Mouse (Mus musculus): ENCODE results near the gene Pgm3. TPM values are rescaled to one million over a fixed set of nuclear protein-coding genes. Genes with fewer than 3 reads are reported as not detected.
"Not testable (repeated sequence)": the region's sequence is repeated elsewhere in the genome, so short reads cannot be mapped to it uniquely, and the experiment has no call there.

Gene Pgm3
- 35.7 and 39.4 TPM in 2 replicates for polyA plus RNA-seq (2014; fragmentation: Nextera tagmentation; extraction: Ambion mirVana)

DNA sequence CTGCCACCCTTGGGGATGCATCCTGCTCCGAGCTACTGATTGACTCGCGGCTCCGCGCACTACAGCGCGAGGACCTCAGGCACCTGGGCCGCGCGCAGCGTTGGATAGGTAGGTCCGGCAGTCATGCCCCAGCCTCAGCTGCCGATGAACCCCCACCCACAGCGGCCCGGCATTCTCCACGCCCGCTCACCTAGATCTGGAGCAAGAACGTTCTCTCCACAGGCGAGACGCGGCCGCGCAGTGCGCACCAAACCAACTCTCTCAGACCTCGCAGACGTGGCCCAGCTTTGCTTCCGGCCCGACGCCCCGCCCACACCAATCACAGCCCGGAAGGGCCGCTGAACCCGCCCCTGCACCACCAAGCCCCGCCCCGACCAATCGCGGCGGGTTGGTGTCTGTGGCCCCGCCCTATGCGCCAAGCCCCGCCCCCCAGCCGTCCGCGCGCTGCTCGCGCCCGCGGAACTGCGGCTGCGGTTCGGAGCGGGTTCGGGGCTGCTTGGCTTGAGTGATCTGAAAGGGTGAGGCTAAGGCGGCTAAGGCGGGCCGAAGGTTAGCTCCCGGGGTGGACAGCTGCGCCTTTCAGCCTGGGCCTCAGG is at the start of gene Pgm3, which contains the start of gene Rwdd2a:
TSS of gene Pgm3 (minus strand) at position 303 of the 596 bp plus-strand sequence.
TSS of gene Rwdd2a (plus strand) at position 452 of the 596 bp plus-strand sequence.
- Histone ChIP-seq H3K36me3 (ENCODE audit: control insufficient read depth, insufficient read depth, low read length) (no peaks in the 10 kb centered on the region), H3K4me3 (ENCODE audit: low read depth, low read length) (peak within 1 kb of the TSS; percentile 66), H3K4me2 (ENCODE audit: low read depth) (peak within 1 kb of the TSS; percentile 96), H3K9ac (ENCODE audit: low read length) (peak within 1 kb of the TSS; percentile 65), H3K27me3 (ENCODE audit: control insufficient read depth, insufficient read depth, low read length) (no peaks in the 10 kb centered on the region), H3K9me3 (ENCODE audit: control insufficient read depth, low read length) (no peaks in the 10 kb centered on the region), H3K4me1 (ENCODE audit: control insufficient read depth, insufficient read depth, low read length) (peaks cover 2% of the 10 kb centered on the region; the same call in 1 of the 2 replicates), H3K27ac (ENCODE audit: low read depth, low read length) (no peak within 1 kb of the TSS)
- ATAC-seq (ENCODE audit: insufficient read depth, low FRiP score, low TSS enrichment) (peak; percentile 99), DNase-seq (ENCODE audit: low spot score) (peak; percentile 96)
- under 1% methylated on average over 54 of the region's 59 CpGs for WGBS

DNA sequence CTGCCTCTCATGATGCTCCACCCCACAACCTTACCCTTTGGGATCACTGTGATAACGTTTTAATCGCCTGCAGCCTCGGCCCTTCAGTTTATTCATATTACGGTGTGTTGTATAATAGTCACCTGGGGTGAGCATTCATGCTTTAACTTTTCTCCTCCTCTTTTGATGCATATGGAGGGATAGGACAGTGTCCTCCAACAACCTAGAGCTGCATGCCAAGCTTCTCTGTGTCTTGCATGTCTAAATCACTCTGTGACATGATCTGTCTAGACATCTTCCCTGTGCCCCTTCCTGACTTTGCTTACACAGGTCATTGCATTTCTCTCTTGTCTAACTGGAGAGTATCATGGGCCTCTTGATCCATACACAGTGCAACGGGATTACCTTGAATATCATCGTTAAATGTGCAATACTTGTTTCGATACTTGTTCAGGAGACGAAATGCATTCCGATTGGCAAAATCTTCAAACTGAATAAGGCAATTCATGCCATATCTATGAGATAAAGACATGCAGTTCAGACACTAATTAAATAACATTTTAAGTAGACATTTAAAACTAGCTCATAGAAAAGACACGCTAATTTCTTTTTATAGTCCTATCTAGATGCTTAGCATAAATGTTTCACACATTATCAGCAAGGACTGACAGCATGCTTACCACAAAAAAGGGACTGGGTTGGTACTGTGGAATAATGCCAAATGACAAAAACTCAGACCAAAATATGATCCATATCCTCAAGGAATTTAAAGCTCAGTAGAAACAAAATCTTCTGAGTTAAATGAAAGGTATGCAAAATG is 47.9 kb upstream of the Pgm3 start:
- no peak for ATAC-seq (ENCODE audit: insufficient read depth, low FRiP score, low TSS enrichment)
- no peaks in the 10 kb centered on the region for H3K27me3 ChIP-seq (ENCODE audit: control insufficient read depth, insufficient read depth, low read length)
- H3K4me1 ChIP-seq (ENCODE audit: control insufficient read depth, insufficient read depth, low read length) = no peaks in the 10 kb centered on the region
- H3K4me2 ChIP-seq (ENCODE audit: low read depth) = no peak overlapping the region
- no peaks in the 10 kb centered on the region for H3K36me3 ChIP-seq (ENCODE audit: control insufficient read depth, insufficient read depth, low read length)
- DNase-seq (ENCODE audit: low spot score) = no peak
- no peaks in the 10 kb centered on the region for H3K9me3 ChIP-seq (ENCODE audit: control insufficient read depth, low read length)
- 88% methylated on average over 10 of the region's 10 CpGs for WGBS
- H3K9ac ChIP-seq (ENCODE audit: low read length) = no peak overlapping the region
- H3K4me3 ChIP-seq (ENCODE audit: low read depth, low read length) = no peak overlapping the region
- H3K27ac ChIP-seq (ENCODE audit: low read depth, low read length) = no peak overlapping the region

DNA sequence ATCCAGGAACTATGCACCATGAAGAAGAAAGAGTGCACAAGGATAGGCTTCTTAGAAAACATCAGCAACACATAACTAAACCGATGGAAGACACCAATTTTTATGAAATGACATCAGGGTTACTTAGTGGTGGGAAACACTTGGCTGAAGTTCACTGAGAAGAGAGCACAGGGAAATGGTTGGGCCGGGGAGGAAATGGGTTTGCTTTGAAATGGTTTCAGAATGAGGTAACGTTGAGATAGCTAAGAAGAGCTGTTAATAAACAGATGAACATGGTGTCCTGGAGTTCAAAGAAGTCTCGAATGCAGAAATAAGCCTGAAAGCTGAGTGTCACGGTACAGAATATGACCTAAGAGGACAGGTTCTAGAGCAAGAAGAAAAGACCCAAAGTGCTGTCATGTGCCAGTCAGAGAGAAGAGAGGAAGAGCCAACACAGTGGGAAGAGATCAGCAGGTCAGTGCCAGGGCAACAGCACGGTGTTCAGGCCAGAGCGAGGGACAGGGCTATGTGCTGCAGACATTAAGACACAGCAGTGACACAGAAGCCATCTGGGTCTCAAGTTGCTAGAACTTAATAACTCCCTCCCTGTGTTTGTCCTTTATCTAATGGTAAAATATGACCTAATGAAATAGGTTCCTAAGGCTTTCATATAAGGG is 46.3 kb upstream of the Pgm3 start:
- H3K9ac ChIP-seq (ENCODE audit: low read length) = no peak overlapping the region
- H3K4me3 ChIP-seq (ENCODE audit: low read depth, low read length) = no peak overlapping the region
- DNase-seq (ENCODE audit: low spot score) (no peak), ATAC-seq (ENCODE audit: insufficient read depth, low FRiP score, low TSS enrichment) (no peak)
- no peak overlapping the region for H3K27ac ChIP-seq (ENCODE audit: low read depth, low read length)
- WGBS = 78% methylated on average over 7 of the region's 7 CpGs
- H3K9me3 ChIP-seq (ENCODE audit: control insufficient read depth, low read length) = no peaks in the 10 kb centered on the region
- no peak overlapping the region for H3K4me2 ChIP-seq (ENCODE audit: low read depth)
- H3K4me1 ChIP-seq (ENCODE audit: control insufficient read depth, insufficient read depth, low read length) = no peaks in the 10 kb centered on the region
- H3K36me3 ChIP-seq (ENCODE audit: control insufficient read depth, insufficient read depth, low read length) = no peaks in the 10 kb centered on the region
- H3K27me3 ChIP-seq (ENCODE audit: control insufficient read depth, insufficient read depth, low read length) = no peaks in the 10 kb centered on the region

DNA sequence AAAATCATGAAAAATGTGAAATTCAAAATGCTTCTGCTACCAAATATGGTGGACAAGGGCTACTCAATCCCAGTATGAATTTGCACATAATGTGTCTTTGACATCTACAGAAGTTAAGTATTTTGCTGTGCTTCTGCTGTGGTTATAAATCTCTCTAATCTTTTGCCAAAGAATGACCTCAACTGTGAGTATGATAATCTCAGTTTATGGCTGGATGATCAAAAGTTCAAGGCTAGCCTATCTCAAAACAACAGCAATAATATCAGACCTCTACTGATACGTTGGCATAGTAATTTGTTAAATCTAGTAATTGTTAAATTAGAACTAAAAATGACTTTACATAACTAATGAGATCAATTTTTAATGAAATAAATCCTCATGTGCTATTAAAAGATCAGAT is 44.1 kb upstream of the Pgm3 start:
- ATAC-seq (ENCODE audit: insufficient read depth, low FRiP score, low TSS enrichment) = no peak
- Histone ChIP-seq H3K9ac (ENCODE audit: low read length) (no peak overlapping the region), H3K9me3 (ENCODE audit: control insufficient read depth, low read length) (no peaks in the 10 kb centered on the region), H3K27me3 (ENCODE audit: control insufficient read depth, insufficient read depth, low read length) (no peaks in the 10 kb centered on the region), H3K36me3 (ENCODE audit: control insufficient read depth, insufficient read depth, low read length) (no peaks in the 10 kb centered on the region), H3K4me2 (ENCODE audit: low read depth) (no peak overlapping the region), H3K4me3 (ENCODE audit: low read depth, low read length) (no peak overlapping the region), H3K4me1 (ENCODE audit: control insufficient read depth, insufficient read depth, low read length) (no peaks in the 10 kb centered on the region), H3K27ac (ENCODE audit: low read depth, low read length) (no peak overlapping the region)
- WGBS = 88% methylated on average over 1 of the region's 1 CpGs
- no peak for DNase-seq (ENCODE audit: low spot score)

DNA sequence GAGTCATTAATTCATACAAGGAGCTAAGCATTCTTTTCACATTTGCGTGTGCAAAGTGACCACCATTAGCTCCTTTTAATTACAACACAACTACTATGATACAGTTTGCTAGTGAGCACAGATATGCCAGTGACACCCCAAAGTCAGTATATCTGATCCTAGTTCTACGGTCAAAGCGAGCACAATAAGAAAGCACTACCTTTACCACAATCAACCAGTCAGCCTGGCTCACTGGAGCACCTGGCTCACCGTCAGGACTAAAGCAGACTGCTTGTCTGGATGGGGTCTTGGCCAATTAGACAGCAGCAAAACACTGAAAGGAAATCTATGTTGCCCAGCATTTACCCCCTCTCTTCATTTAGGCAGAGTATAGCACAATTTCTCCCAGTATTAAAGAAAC is 40.4 kb upstream of the Pgm3 start:
- WGBS = 90% methylated on average over 4 of the region's 4 CpGs
- no peaks in the 10 kb centered on the region for H3K9me3 ChIP-seq (ENCODE audit: control insufficient read depth, low read length)

DNA sequence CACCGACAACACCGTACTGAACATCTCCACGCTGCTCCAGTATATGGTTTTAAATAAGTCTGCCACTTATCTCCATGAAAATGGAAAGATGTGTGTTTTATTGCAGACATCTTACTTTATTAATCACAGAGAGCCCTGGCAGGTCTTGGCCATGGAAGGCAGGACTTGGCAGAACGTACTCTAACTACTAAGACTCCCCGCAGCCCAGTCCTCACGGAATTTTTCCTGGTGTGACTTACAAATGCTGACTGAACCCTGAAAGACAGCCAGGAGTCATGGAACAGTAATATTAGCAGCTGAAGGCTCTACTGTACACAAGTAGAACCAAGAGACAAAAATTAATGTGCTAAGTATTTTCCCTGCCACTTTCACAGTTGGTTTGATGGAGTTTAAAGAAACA is 34.1 kb upstream of the Pgm3 start:
- H3K36me3 ChIP-seq (ENCODE audit: control insufficient read depth, insufficient read depth, low read length) = no peaks in the 10 kb centered on the region; the same call in 1 of the 2 replicates
- H3K9ac ChIP-seq (ENCODE audit: low read length) = no peak overlapping the region
- H3K9me3 ChIP-seq (ENCODE audit: control insufficient read depth, low read length) = no peaks in the 10 kb centered on the region
- DNase-seq (ENCODE audit: low spot score) = no peak
- no peaks in the 10 kb centered on the region for H3K27me3 ChIP-seq (ENCODE audit: control insufficient read depth, insufficient read depth, low read length)
- no peak overlapping the region for H3K4me2 ChIP-seq (ENCODE audit: low read depth)
- H3K27ac ChIP-seq (ENCODE audit: low read depth, low read length) = no peak overlapping the region
- H3K4me1 ChIP-seq (ENCODE audit: control insufficient read depth, insufficient read depth, low read length) = no peaks in the 10 kb centered on the region
- no peak for ATAC-seq (ENCODE audit: insufficient read depth, low FRiP score, low TSS enrichment)
- WGBS = 89% methylated on average over 6 of the region's 6 CpGs
- H3K4me3 ChIP-seq (ENCODE audit: low read depth, low read length) = no peak overlapping the region

More for the DNA sequence above, 40.4 kb upstream of the Pgm3 start:
- DNase-seq (ENCODE audit: low spot score) = no peak
- no peaks in the 10 kb centered on the region for H3K27me3 ChIP-seq (ENCODE audit: control insufficient read depth, insufficient read depth, low read length)
- no peak overlapping the region for H3K4me3 ChIP-seq (ENCODE audit: low read depth, low read length)
- H3K36me3 ChIP-seq (ENCODE audit: control insufficient read depth, insufficient read depth, low read length) = no peaks in the 10 kb centered on the region
- no peak overlapping the region for H3K9ac ChIP-seq (ENCODE audit: low read length)
- no peaks in the 10 kb centered on the region for H3K4me1 ChIP-seq (ENCODE audit: control insufficient read depth, insufficient read depth, low read length)
- no peak overlapping the region for H3K27ac ChIP-seq (ENCODE audit: low read depth, low read length)
- ATAC-seq (ENCODE audit: insufficient read depth, low FRiP score, low TSS enrichment) = no peak
- no peak overlapping the region for H3K4me2 ChIP-seq (ENCODE audit: low read depth)

DNA sequence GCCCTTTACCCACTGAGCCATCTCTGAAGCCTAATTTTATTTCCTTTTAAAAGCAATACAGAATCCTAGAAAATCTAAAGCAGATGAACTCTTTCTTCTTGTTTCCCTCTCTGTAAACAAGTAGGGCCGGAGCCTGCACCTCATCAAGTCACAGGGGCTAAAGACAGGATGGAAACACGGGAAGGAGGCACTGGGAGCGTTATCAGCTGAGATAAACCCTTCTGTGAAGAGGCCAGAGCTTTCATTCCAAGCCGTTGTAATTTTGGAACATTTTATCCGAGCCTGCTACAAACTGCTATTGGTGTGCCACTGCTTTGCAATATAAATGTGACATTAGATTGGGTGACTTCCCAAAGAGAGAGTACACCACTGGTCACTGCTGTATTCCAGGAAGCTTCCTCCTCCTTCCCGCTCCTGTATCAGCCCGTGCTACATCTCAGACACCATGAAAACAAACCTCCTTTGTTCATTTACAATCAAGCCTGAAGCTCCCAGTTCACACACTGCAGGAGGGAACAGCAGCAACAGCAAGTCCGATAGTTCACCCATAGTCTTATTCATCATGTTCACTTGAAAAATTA is 28.2 kb upstream of the Pgm3 start:
- H3K9me3 ChIP-seq (ENCODE audit: control insufficient read depth, low read length) = no peaks in the 10 kb centered on the region
- no peaks in the 10 kb centered on the region for H3K27me3 ChIP-seq (ENCODE audit: control insufficient read depth, insufficient read depth, low read length)
- H3K4me1 ChIP-seq (ENCODE audit: control insufficient read depth, insufficient read depth, low read length) = no peaks in the 10 kb centered on the region
- ATAC-seq (ENCODE audit: insufficient read depth, low FRiP score, low TSS enrichment) = no peak
- no peak overlapping the region for H3K4me2 ChIP-seq (ENCODE audit: low read depth)
- H3K9ac ChIP-seq (ENCODE audit: low read length) = no peak overlapping the region
- H3K4me3 ChIP-seq (ENCODE audit: low read depth, low read length) = no peak overlapping the region
- H3K27ac ChIP-seq (ENCODE audit: low read depth, low read length) = no peak overlapping the region
- DNase-seq (ENCODE audit: low spot score) = no peak
- no peaks in the 10 kb centered on the region; the same call in 1 of the 2 replicates for H3K36me3 ChIP-seq (ENCODE audit: control insufficient read depth, insufficient read depth, low read length)
- WGBS = 69% methylated on average over 8 of the region's 8 CpGs

DNA sequence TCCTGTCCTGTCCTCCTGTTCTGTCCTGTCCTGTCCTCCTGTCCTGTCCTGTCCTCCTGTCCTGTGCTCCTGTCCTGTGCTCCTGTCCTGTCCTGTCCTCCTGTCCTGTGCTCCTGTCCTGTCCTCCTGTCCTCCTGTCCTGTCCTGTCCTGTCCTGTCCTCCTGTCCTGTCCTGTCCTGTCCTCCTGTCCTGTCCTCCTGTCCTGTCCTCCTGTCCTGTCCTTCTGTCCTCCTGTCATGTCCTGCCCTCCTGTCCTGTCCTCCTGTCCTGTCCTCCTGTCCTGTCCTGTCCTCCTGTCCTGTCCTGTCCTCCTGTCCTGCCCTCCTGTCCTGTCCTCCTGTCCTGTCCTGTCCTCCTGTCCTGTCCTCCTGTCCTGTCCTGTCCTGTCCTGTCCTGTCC is 25.3 kb upstream of the Pgm3 start:
- H3K27ac ChIP-seq (ENCODE audit: low read depth, low read length); H3K4me1 ChIP-seq (ENCODE audit: control insufficient read depth, insufficient read depth, low read length); H3K4me3 ChIP-seq (ENCODE audit: low read depth, low read length); H3K36me3 ChIP-seq (ENCODE audit: control insufficient read depth, insufficient read depth, low read length); ATAC-seq (ENCODE audit: insufficient read depth, low FRiP score, low TSS enrichment); DNase-seq (ENCODE audit: low spot score); H3K4me2 ChIP-seq (ENCODE audit: low read depth); H3K9ac ChIP-seq (ENCODE audit: low read length); H3K9me3 ChIP-seq (ENCODE audit: control insufficient read depth, low read length); H3K27me3 ChIP-seq (ENCODE audit: control insufficient read depth, insufficient read depth, low read length): not testable (repeated sequence)
